ENCODE assay signal across 9 mouse cellular contexts in the genomic region with DNA sequence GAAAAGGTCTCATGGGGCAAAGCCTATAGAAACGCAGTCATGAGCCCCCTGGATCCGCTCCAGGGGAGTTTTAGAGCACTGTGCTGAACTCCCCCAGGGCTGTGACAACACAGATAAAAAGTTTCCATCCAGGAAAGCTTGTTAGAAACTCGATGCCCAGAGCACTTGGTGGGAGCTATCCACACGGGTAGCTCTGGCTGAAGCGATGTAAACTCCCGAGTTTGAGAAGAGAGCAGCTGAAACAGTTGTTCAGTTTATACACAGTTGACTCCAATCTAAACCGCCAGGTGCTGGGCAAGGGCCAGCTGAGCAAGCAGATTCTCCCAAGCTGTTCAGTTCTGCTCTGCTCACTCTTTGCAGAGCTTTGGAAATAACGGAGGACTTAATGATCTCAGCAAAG. TPM values are rescaled to one million over a fixed set of nuclear protein-coding genes. Genes with fewer than 3 reads are reported as not detected.
DNase-seq lines count a peak whose midpoint lies in the region; ATAC-seq and TF ChIP-seq lines count a peak whose summit lies in the region.
"Had no signal": no experiment of that assay in that cellular context is flagged by ENCODE, and none has a peak within 500 bp of the region (broad histone marks: within the 10 kb centered on the region; RNA-seq: fewer than 3 reads in every experiment).

No protein-coding gene starts in this region.

- no peak overlapping the region for H3K27ac ChIP-seq in thymus, adult 2 months (ENCODE audit: control insufficient read depth, insufficient read depth, low read length)
- H3K27ac ChIP-seq: lung, embryonic 15.5 days had no signal

- no peaks in the 10 kb centered on the region for H3K36me3 ChIP-seq in thymus, adult 2 months (ENCODE audit: control insufficient read depth, insufficient read depth, low read length)
- H3K36me3 ChIP-seq: lung, embryonic 15.5 days had no signal

- H3K27me3 ChIP-seq in thymus, adult 2 months (ENCODE audit: control insufficient read depth, insufficient read depth, low read length) = no peaks in the 10 kb centered on the region
- H3K27me3 ChIP-seq: lung, embryonic 15.5 days had no signal

- ATAC-seq in erythroblast, adult 5-6 weeks (replicated peaks; ENCODE audit: low FRiP score, poor library complexity, severe bottlenecking) = no peak

- 88% methylated on average over 8 of the region's 8 CpGs for WGBS in thymus, adult 2 months

- no peak for TF ChIP-seq CTCF in thymus, adult 2 months (IDR thresholded peaks at IDR 0.05; ENCODE audit: borderline replicate concordance, control insufficient read depth, extremely low read depth, insufficient read depth, low read length, poor library complexity)

- TF ChIP-seq POLR2A in thymus, adult 2 months (IDR thresholded peaks at IDR 0.05; ENCODE audit: control insufficient read depth, extremely low read depth, insufficient read depth, low read length, poor library complexity) = no peak

- DNase-seq in left cerebral cortex, postnatal 10 days (ENCODE audit: extremely low spot score in 1 of 2, low spot score in 2 of 2) = peak; percentile 45 to 55
- DNase-seq in left cerebral cortex, adult 11 months (ENCODE audit: low spot score) = no peak
- peak; percentile 78 to 86 for DNase-seq in cerebellum, postnatal 10 days
- DNase-seq in heart, postnatal 14 days = peak; percentile 23 to 44
- DNase-seq in layer of hippocampus, postnatal 14 days (ENCODE audit: low spot score in 2 of 2) = peak; percentile 68 to 77
- DNase-seq in thymus, adult 2 months = no peak
- DNase-seq in spleen, postnatal 10 days (ENCODE audit: low spot score in 2 of 2) = no peak

- no peaks in the 10 kb centered on the region; the same call in 1 of the 2 replicates for H3K4me1 ChIP-seq in thymus, adult 2 months (replicated peaks; ENCODE audit: control insufficient read depth, insufficient read depth, low read length)

- intact Hi-C loops in left cerebral cortex, postnatal 10 days (cut with DNase I) = no loop called here
- intact Hi-C loops in heart, postnatal 14 days (cut with DNase I) = no loop called here

- no peak overlapping the region for H3K4me3 ChIP-seq in thymus, adult 2 months (ENCODE audit: control insufficient read depth, insufficient read depth, low read length)
- H3K4me3 ChIP-seq: lung, embryonic 15.5 days had no signal

RNA-seq across cellular contexts. Expression of a gene that starts 37.2 kb away (rescaled TPM):
- 10 to 100 TPM; 88.7 to 93.1 TPM for total RNA-seq in left cerebral cortex, postnatal 10 days (2021)
- 10 to 100 TPM; 20.9 to 22.4 TPM for total RNA-seq in heart, postnatal 14 days (2021)
- total RNA-seq in layer of hippocampus, postnatal 14 days (2021) = 100 to 1,000 TPM; 117 TPM
- 29.1 and 33.7 TPM in 2 replicates for polyA plus RNA-seq in thymus, adult 2 months (2012; rRNA removed)
- 6.5 and 9.2 TPM in 2 replicates for total RNA-seq in erythroblast, adult 5-6 weeks (2015; ENCODE audit: low replicate concordance)
- 2.4 and 6.3 TPM in 2 replicates for total RNA-seq in erythroblast, adult 5-6 weeks (2017; ENCODE audit: low replicate concordance)

Comparison
In these comparisons a context has a peak if more than half of its experiments do, and no peak if none do; other contexts are left out.
1. DNase-seq: peak in left cerebral cortex, postnatal 10 days (2 of 2), cerebellum, postnatal 10 days (2 of 2), heart, postnatal 14 days (2 of 2) and layer of hippocampus, postnatal 14 days (2 of 2); none in left cerebral cortex, adult 11 months (single experiment), thymus, adult 2 months (single experiment) and spleen, postnatal 10 days (0 of 2).